27 mouse cellular contexts compared by ENCODE assay signal in the genomic region with DNA sequence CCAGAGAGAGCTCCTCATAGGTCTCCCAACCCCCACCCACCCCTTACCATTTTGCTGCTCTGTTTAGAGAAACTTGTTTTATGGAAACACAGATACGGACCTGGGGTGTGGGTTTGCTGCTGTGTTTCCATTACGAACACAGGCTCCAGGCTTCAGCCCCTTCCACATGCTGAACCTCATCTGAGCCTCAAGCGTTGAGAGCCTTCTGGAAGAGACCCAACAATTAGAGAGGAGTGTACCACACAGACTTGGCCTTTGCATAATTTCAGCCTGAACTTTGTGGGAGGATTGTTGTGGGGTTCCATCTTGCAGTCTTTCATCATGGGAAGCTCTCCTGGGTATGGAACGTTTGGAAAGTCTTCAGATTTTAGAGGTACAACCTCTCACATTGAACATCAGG.
A peak's percentile ranks its signal among the peaks of the same experiment; 100 is the strongest.
DNase-seq lines count a peak whose midpoint lies in the region; ATAC-seq and TF ChIP-seq lines count a peak whose summit lies in the region.
"Had no signal": no experiment of that assay in that cellular context is flagged by ENCODE, and none has a peak within 500 bp of the region (broad histone marks: within the 10 kb centered on the region; RNA-seq: fewer than 3 reads in every experiment).

No protein-coding gene starts in this region.

- WGBS in heart, embryonic 11.5 days (ENCODE audit: insufficient replicate concordance) = 74% methylated on average over 4 of the region's 4 CpGs
- 91% methylated on average over 4 of the region's 4 CpGs for WGBS in midbrain, embryonic 11.5 days
- 87% methylated on average over 4 of the region's 4 CpGs for WGBS in midbrain, postnatal 0 days
- WGBS in forebrain, embryonic 16.5 days = 94% methylated on average over 4 of the region's 4 CpGs
- WGBS in kidney, embryonic 15.5 days = 62% methylated on average over 4 of the region's 4 CpGs

- no peak overlapping the region for H3K4me3 ChIP-seq in heart, embryonic 11.5 days (ENCODE audit: low read depth, low read length)
- no peak overlapping the region for H3K4me3 ChIP-seq in midbrain, embryonic 11.5 days (ENCODE audit: low read depth, low read length)
- no peak overlapping the region for H3K4me3 ChIP-seq in midbrain, postnatal 0 days (ENCODE audit: low read depth, low read length)
- H3K4me3 ChIP-seq in forebrain, embryonic 16.5 days (replicated peaks; ENCODE audit: low read length) = no peak overlapping the region
- H3K4me3 ChIP-seq in kidney, embryonic 15.5 days (replicated peaks) = no peak overlapping the region
- H3K4me3 ChIP-seq: forebrain, embryonic 15.5 days; gastrocnemius, adult 2 months; left cerebral cortex, adult 2 months; limb, embryonic 12.5 days; liver, embryonic 15.5 days; midbrain, embryonic 15.5 days had no signal

- no peak overlapping the region for H3K27ac ChIP-seq in heart, embryonic 11.5 days (ENCODE audit: low read depth, low read length)
- no peak overlapping the region for H3K27ac ChIP-seq in midbrain, embryonic 11.5 days (ENCODE audit: low read depth, low read length)
- H3K27ac ChIP-seq in midbrain, postnatal 0 days (ENCODE audit: low read depth, low read length) = no peak overlapping the region
- H3K27ac ChIP-seq in forebrain, embryonic 16.5 days (ENCODE audit: low read length) = no peak overlapping the region
- no peak overlapping the region for H3K27ac ChIP-seq in kidney, embryonic 15.5 days
- H3K27ac ChIP-seq: forebrain, embryonic 15.5 days; gastrocnemius, adult 2 months; hindbrain, embryonic 14.5 days; left cerebral cortex, adult 2 months; limb, embryonic 12.5 days; liver, embryonic 15.5 days; midbrain, embryonic 15.5 days had no signal

- no peaks in the 10 kb centered on the region for H3K27me3 ChIP-seq in heart, embryonic 11.5 days (ENCODE audit: control insufficient read depth, insufficient read depth, low read length)
- no peaks in the 10 kb centered on the region for H3K27me3 ChIP-seq in midbrain, embryonic 11.5 days (ENCODE audit: control insufficient read depth, insufficient read depth, low read length)
- no peaks in the 10 kb centered on the region for H3K27me3 ChIP-seq in midbrain, postnatal 0 days (ENCODE audit: insufficient read depth, low read length)
- no peaks in the 10 kb centered on the region for H3K27me3 ChIP-seq in forebrain, embryonic 16.5 days (replicated peaks; ENCODE audit: control insufficient read depth, insufficient read depth, low read length)
- H3K27me3 ChIP-seq in kidney, embryonic 15.5 days = no peaks in the 10 kb centered on the region
- H3K27me3 ChIP-seq: forebrain, embryonic 15.5 days; limb, embryonic 12.5 days; liver, embryonic 15.5 days; midbrain, embryonic 15.5 days had no signal

- no peak for ATAC-seq in heart, embryonic 11.5 days (replicated peaks; ENCODE audit: insufficient number of reproducible peaks, low FRiP score, low TSS enrichment)
- no peak for ATAC-seq in midbrain, embryonic 11.5 days (ENCODE audit: low FRiP score)
- ATAC-seq in midbrain, postnatal 0 days (ENCODE audit: low FRiP score) = no peak
- no peak for ATAC-seq in forebrain, embryonic 16.5 days
- no peak for ATAC-seq in kidney, embryonic 15.5 days (replicated peaks; ENCODE audit: low FRiP score)
- ATAC-seq: CD4-positive, CD25-positive, alpha-beta regulatory T cell, adult 4 months; forebrain, embryonic 15.5 days; intestine, postnatal 0 days; midbrain, embryonic 15.5 days had no signal

- no peak overlapping the region for H3K9ac ChIP-seq in heart, embryonic 11.5 days (ENCODE audit: low read depth, low read length)
- no peak overlapping the region for H3K9ac ChIP-seq in midbrain, embryonic 11.5 days (ENCODE audit: low read length)
- no peak overlapping the region for H3K9ac ChIP-seq in midbrain, postnatal 0 days (replicated peaks; ENCODE audit: low read length, poor library complexity, severe bottlenecking)
- no peak overlapping the region for H3K9ac ChIP-seq in forebrain, embryonic 16.5 days (replicated peaks; ENCODE audit: low read depth, low read length)
- H3K9ac ChIP-seq in kidney, embryonic 15.5 days = no peak overlapping the region
- H3K9ac ChIP-seq: forebrain, embryonic 15.5 days; hindbrain, embryonic 14.5 days; limb, embryonic 12.5 days; liver, embryonic 15.5 days; midbrain, embryonic 15.5 days had no signal

- peak; percentile 10 for DNase-seq in heart, adult 8-10 months (ENCODE audit: low spot score)
- DNase-seq in midbrain, embryonic 11.5 days (ENCODE audit: low spot score, missing footprints) = peak; percentile 54
- no peak for DNase-seq in midbrain, postnatal 0 days (ENCODE audit: low spot score)
- peak; percentile 52 to 56 for DNase-seq in heart, postnatal 10 days
- DNase-seq: adrenal gland, adult 2 months; adrenal gland, postnatal 36 days; cerebellum, adult 18-20 months; cerebellum, postnatal 10 days; gastrocnemius, adult 2 months; gastrocnemius, postnatal 36 days; kidney, adult 9 months; kidney, postnatal 14 days; lung, postnatal 14 days; right cerebral cortex, adult 18-20 months; spleen, adult 18-20 months; thymus, postnatal 14 days had no signal

- intact Hi-C loops in heart, postnatal 10 days (cut with DNase I) = no loop called here

- H3K9me3 ChIP-seq in heart, embryonic 11.5 days (replicated peaks; ENCODE audit: control insufficient read depth, low read length) = no peaks in the 10 kb centered on the region
- H3K9me3 ChIP-seq in midbrain, embryonic 11.5 days (ENCODE audit: control insufficient read depth, low read length) = no peaks in the 10 kb centered on the region
- no peaks in the 10 kb centered on the region for H3K9me3 ChIP-seq in midbrain, postnatal 0 days (ENCODE audit: low read length)
- no peaks in the 10 kb centered on the region for H3K9me3 ChIP-seq in forebrain, embryonic 16.5 days (ENCODE audit: control insufficient read depth, low read length)
- no peaks in the 10 kb centered on the region for H3K9me3 ChIP-seq in kidney, embryonic 15.5 days (replicated peaks)
- H3K9me3 ChIP-seq: forebrain, embryonic 15.5 days; limb, embryonic 12.5 days; liver, embryonic 15.5 days; midbrain, embryonic 15.5 days had no signal

- no peak for TF ChIP-seq CTCF in midbrain, postnatal 0 days (IDR thresholded peaks at IDR 0.05)

- H3K4me2 ChIP-seq in heart, embryonic 11.5 days = no peak overlapping the region
- H3K4me2 ChIP-seq in midbrain, embryonic 11.5 days = no peak overlapping the region
- H3K4me2 ChIP-seq in midbrain, postnatal 0 days (ENCODE audit: low read depth, low read length, poor library complexity, severe bottlenecking) = no peak overlapping the region
- H3K4me2 ChIP-seq in forebrain, embryonic 16.5 days (ENCODE audit: low read length) = no peak overlapping the region
- H3K4me2 ChIP-seq in kidney, embryonic 15.5 days = no peak overlapping the region
- H3K4me2 ChIP-seq: forebrain, embryonic 15.5 days; hindbrain, embryonic 14.5 days; limb, embryonic 12.5 days; liver, embryonic 15.5 days; midbrain, embryonic 15.5 days had no signal

- H3K4me1 ChIP-seq in heart, embryonic 11.5 days (ENCODE audit: control insufficient read depth, insufficient read depth, low read length) = peaks cover 8% of the 10 kb centered on the region; the same call in 1 of the 2 replicates
- no peaks in the 10 kb centered on the region for H3K4me1 ChIP-seq in midbrain, embryonic 11.5 days (ENCODE audit: control insufficient read depth, insufficient read depth, low read length)
- no peaks in the 10 kb centered on the region for H3K4me1 ChIP-seq in midbrain, postnatal 0 days (ENCODE audit: insufficient read depth, low read length)
- H3K4me1 ChIP-seq in forebrain, embryonic 16.5 days (replicated peaks; ENCODE audit: control insufficient read depth, insufficient read depth, low read length) = no peaks in the 10 kb centered on the region
- H3K4me1 ChIP-seq in kidney, embryonic 15.5 days = peaks cover 12% of the 10 kb centered on the region
- H3K4me1 ChIP-seq: forebrain, embryonic 15.5 days; liver, embryonic 15.5 days had no signal

- no peaks in the 10 kb centered on the region for H3K36me3 ChIP-seq in heart, embryonic 11.5 days (ENCODE audit: control insufficient read depth, insufficient read depth, low read length)
- H3K36me3 ChIP-seq in midbrain, embryonic 11.5 days (ENCODE audit: control insufficient read depth, insufficient read depth, low read length) = no peaks in the 10 kb centered on the region
- H3K36me3 ChIP-seq in midbrain, postnatal 0 days (ENCODE audit: insufficient read depth, low read length) = no peaks in the 10 kb centered on the region
- no peaks in the 10 kb centered on the region for H3K36me3 ChIP-seq in forebrain, embryonic 16.5 days (ENCODE audit: control insufficient read depth, insufficient read depth)
- no peaks in the 10 kb centered on the region for H3K36me3 ChIP-seq in kidney, embryonic 15.5 days
- H3K36me3 ChIP-seq: forebrain, embryonic 15.5 days; limb, embryonic 12.5 days; liver, embryonic 15.5 days; midbrain, embryonic 15.5 days had no signal
